8 mouse cellular contexts compared by ENCODE assay signal in genomic region chr9:57433097-57434032, GRCm38 (mm10). TPM values are rescaled to one million over a fixed set of nuclear protein-coding genes. Genes with fewer than 3 reads are reported as not detected.
A peak's percentile ranks its signal among the peaks of the same experiment; 100 is the strongest.
DNase-seq lines count a peak whose midpoint lies in the region; ATAC-seq and TF ChIP-seq lines count a peak whose summit lies in the region.

No protein-coding gene starts in this region.

- H3K9me3 ChIP-seq in ES-Bruce4 (replicated peaks; ENCODE audit: control insufficient read depth, insufficient read depth, low read length, poor library complexity, severe bottlenecking): no peaks in the 10 kb centered on the region
- no peaks in the 10 kb centered on the region for H3K9me3 ChIP-seq in forebrain, embryonic 14.5 days (replicated peaks; ENCODE audit: control insufficient read depth, low read length)
- no peaks in the 10 kb centered on the region for H3K9me3 ChIP-seq in liver, embryonic 16.5 days (replicated peaks; ENCODE audit: control insufficient read depth, low read length)
- no peaks in the 10 kb centered on the region for H3K9me3 ChIP-seq in neural tube, embryonic 13.5 days

- no peak for TF ChIP-seq POLR2A in ES-Bruce4 (IDR thresholded peaks at IDR 0.05; ENCODE audit: insufficient read depth, low read length)

- H3K36me3 ChIP-seq in ES-Bruce4 (ENCODE audit: control insufficient read depth, insufficient read depth, low read length, poor library complexity, severe bottlenecking): peaks cover 3% of the 10 kb centered on the region; the same call in 1 of the 2 replicates
- no peaks in the 10 kb centered on the region for H3K36me3 ChIP-seq in forebrain, embryonic 14.5 days (ENCODE audit: control insufficient read depth, insufficient read depth, low read length)
- no peaks in the 10 kb centered on the region for H3K36me3 ChIP-seq in liver, embryonic 16.5 days (ENCODE audit: control insufficient read depth, insufficient read depth)
- peaks cover 4% of the 10 kb centered on the region; the same call in 1 of the 2 replicates for H3K36me3 ChIP-seq in neural tube, embryonic 13.5 days

- DNase-seq in cerebellum, adult 11 months: peak; percentile 73
- DNase-seq in forebrain, embryonic 14.5 days (ENCODE audit: low spot score): peak; percentile 90
- DNase-seq in heart, postnatal 10 days: peak; percentile 89 to 93
- peak; percentile 89 to 92 for DNase-seq in kidney, postnatal 4 days
- peak; percentile 68 for DNase-seq in telencephalon, adult 2 months (ENCODE audit: low read depth, low spot score)

- TF ChIP-seq CTCF in ES-Bruce4 (IDR thresholded peaks at IDR 0.05; ENCODE audit: low read depth, low read length): peak; percentile 86

- 22% methylated on average over 11 of the region's 11 CpGs for WGBS in forebrain, embryonic 14.5 days
- 15% methylated on average over 11 of the region's 11 CpGs for WGBS in liver, embryonic 16.5 days (ENCODE audit: insufficient replicate concordance)
- 16% methylated on average over 11 of the region's 11 CpGs for WGBS in neural tube, embryonic 13.5 days

- H3K9ac ChIP-seq in ES-Bruce4 (ENCODE audit: low read depth, poor library complexity, severe bottlenecking): no peak overlapping the region
- 0 out of 2 replicates have a peak overlapping the region, but pooled peaks have one; percentile 30 for H3K9ac ChIP-seq in forebrain, embryonic 14.5 days (ENCODE audit: low read length)
- H3K9ac ChIP-seq in liver, embryonic 16.5 days (ENCODE audit: low read depth, low read length): no peak overlapping the region
- peak overlapping the region; percentile 41; the same call in 1 of the 2 replicates for H3K9ac ChIP-seq in neural tube, embryonic 13.5 days

- peak; percentile 77 for ATAC-seq in forebrain, embryonic 14.5 days
- ATAC-seq in liver, embryonic 16.5 days (ENCODE audit: low read depth): peak; percentile 52
- ATAC-seq in neural tube, embryonic 13.5 days (ENCODE audit: low read depth): peak; percentile 55

- H3K27me3 ChIP-seq in ES-Bruce4 (ENCODE audit: control insufficient read depth, insufficient read depth, low read length, poor library complexity, severe bottlenecking): no peaks in the 10 kb centered on the region
- H3K27me3 ChIP-seq in forebrain, embryonic 14.5 days (replicated peaks; ENCODE audit: control insufficient read depth, insufficient read depth, low read length): no peaks in the 10 kb centered on the region
- H3K27me3 ChIP-seq in liver, embryonic 16.5 days (ENCODE audit: control insufficient read depth, insufficient read depth, low read depth, low read length): no peaks in the 10 kb centered on the region
- H3K27me3 ChIP-seq in neural tube, embryonic 13.5 days: no peaks in the 10 kb centered on the region

- no peak overlapping the region for H3K4me3 ChIP-seq in ES-Bruce4 (ENCODE audit: low read depth, low read length)
- no peak overlapping the region for H3K4me3 ChIP-seq in forebrain, embryonic 14.5 days (ENCODE audit: low read depth, low read length)
- no peak overlapping the region for H3K4me3 ChIP-seq in liver, embryonic 16.5 days (ENCODE audit: low read depth, low read length)
- H3K4me3 ChIP-seq in neural tube, embryonic 13.5 days: no peak overlapping the region

- no peak overlapping the region for H3K4me2 ChIP-seq in forebrain, embryonic 14.5 days (ENCODE audit: low read length)
- H3K4me2 ChIP-seq in liver, embryonic 16.5 days (ENCODE audit: low read depth, low read length): no peak overlapping the region
- H3K4me2 ChIP-seq in neural tube, embryonic 13.5 days: no peak overlapping the region

- peaks cover 16% of the 10 kb centered on the region for H3K4me1 ChIP-seq in ES-Bruce4 (ENCODE audit: control insufficient read depth, insufficient read depth, low read length)
- H3K4me1 ChIP-seq in forebrain, embryonic 14.5 days (ENCODE audit: control insufficient read depth, insufficient read depth, low read length): peaks cover 8% of the 10 kb centered on the region
- peaks cover 3% of the 10 kb centered on the region for H3K4me1 ChIP-seq in liver, embryonic 16.5 days (ENCODE audit: control insufficient read depth, low read depth, low read length)
- H3K4me1 ChIP-seq in neural tube, embryonic 13.5 days (replicated peaks): peaks cover 21% of the 10 kb centered on the region

- no peak for TF ChIP-seq EP300 in ES-Bruce4 (IDR thresholded peaks at IDR 0.05; ENCODE audit: insufficient read depth, low read depth, low read length)

- intact Hi-C loops in heart, postnatal 10 days (cut with DNase I): loop anchor here (1.0 to 2.0 kb wide), 2 partner anchors 174 to 271 kb away; no protein-coding TSS in a partner anchor

- H3K27ac ChIP-seq in ES-Bruce4 (ENCODE audit: insufficient read depth, low read length): peak overlapping the region; percentile 30; the same call in 1 of the 2 replicates
- no peak overlapping the region for H3K27ac ChIP-seq in forebrain, embryonic 14.5 days (ENCODE audit: low read depth, low read length)
- 0 out of 2 replicates have a peak overlapping the region, but pooled peaks have one; percentile 6 for H3K27ac ChIP-seq in liver, embryonic 16.5 days (ENCODE audit: low read length)
- H3K27ac ChIP-seq in neural tube, embryonic 13.5 days (replicated peaks): peak overlapping the region; percentile 49

RNA-seq across cellular contexts. Expression of gene Ppcdc, which starts 6.6 kb away (rescaled TPM):
- 35.6 and 39.8 TPM in 2 replicates for polyA plus RNA-seq in ES-Bruce4 (2011; ENCODE audit: insufficient read depth, insufficient read length, low read depth, missing spikeins)
- 19.2 and 21.0 TPM in 2 replicates for polyA plus RNA-seq in forebrain, embryonic 14.5 days (2014; fragmentation: Nextera tagmentation; extraction: Ambion mirVana)
- total RNA-seq in heart, postnatal 10 days (2021): 1 to 10 TPM; 5.7 to 9.5 TPM
- polyA plus RNA-seq in liver, embryonic 16.5 days (2015; fragmentation: Nextera tagmentation; extraction: Ambion mirVana): 9.0 and 10.4 TPM in 2 replicates
- polyA plus RNA-seq in neural tube, embryonic 13.5 days (2015; fragmentation: Nextera tagmentation; extraction: Ambion mirVana): 22.8 and 23.6 TPM in 2 replicates

RNA-seq across cellular contexts. Expression of gene Scamp5, which starts 34.5 kb away (rescaled TPM):
- 31.1 and 32.1 TPM in 2 replicates for polyA plus RNA-seq in ES-Bruce4 (2011; ENCODE audit: insufficient read depth, insufficient read length, low read depth, missing spikeins)
- polyA plus RNA-seq in forebrain, embryonic 14.5 days (2014; fragmentation: Nextera tagmentation; extraction: Ambion mirVana): 73.9 and 91.1 TPM in 2 replicates
- total RNA-seq in heart, postnatal 10 days (2021): 1 to 10 TPM; 9.5 to 9.6 TPM
- 7.8 and 7.9 TPM in 2 replicates for polyA plus RNA-seq in liver, embryonic 16.5 days (2015; fragmentation: Nextera tagmentation; extraction: Ambion mirVana)
- 65.1 and 67.8 TPM in 2 replicates for polyA plus RNA-seq in neural tube, embryonic 13.5 days (2015; fragmentation: Nextera tagmentation; extraction: Ambion mirVana)

Comparison
In these comparisons a context has a peak if more than half of its experiments do, and no peak if none do; other contexts are left out.
1. H3K9ac ChIP-seq: peak in forebrain, embryonic 14.5 days (single experiment) and neural tube, embryonic 13.5 days (single experiment); none in ES-Bruce4 (single experiment) and liver, embryonic 16.5 days (single experiment).
2. Peak in every context shown above with its lines, with median percentiles within 50 percentile points of each other: DNase-seq and ATAC-seq.